Mouse (Mus musculus): Measurements from ENCODE around the gene Focad. TPM values are rescaled to one million over a fixed set of nuclear protein-coding genes. Genes with fewer than 3 reads are reported as not detected.

Gene Focad
- polyA plus RNA-seq, 1 experiment from 2014 or later = 18.6 TPM

DNA sequence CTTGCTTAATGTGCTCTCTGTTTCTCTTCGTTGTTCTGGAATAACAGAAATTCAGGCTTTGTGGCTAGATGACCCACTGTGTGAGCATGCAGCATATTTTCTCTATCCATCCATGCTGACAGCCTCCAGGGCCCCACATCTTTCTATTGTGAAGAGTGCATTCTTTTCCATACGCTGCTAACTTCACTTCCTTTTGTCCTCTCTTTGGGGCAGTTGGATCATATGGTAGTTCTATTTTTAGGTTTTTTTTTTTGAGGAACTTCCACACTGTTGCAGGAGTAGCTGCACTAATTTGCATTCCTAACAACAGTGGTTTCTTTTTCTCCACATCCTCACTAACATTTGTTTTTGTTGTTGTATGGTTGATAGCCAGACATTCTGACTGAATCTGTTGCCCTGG is 320.6 kb downstream of the Focad start:
- H3K36me3 ChIP-seq (ENCODE audit: control insufficient read depth, insufficient read depth, low read length) = peaks cover 4% of the 10 kb centered on the region; the same call in 1 of the 2 replicates
- ATAC-seq (ENCODE audit: low read depth) (no peak), DNase-seq (ENCODE audit: low spot score) (no peak)
- no peak overlapping the region for H3K4me3 ChIP-seq (ENCODE audit: low read depth, low read length)
- no peak overlapping the region for H3K9ac ChIP-seq (ENCODE audit: low read depth, low read length)
- no peak overlapping the region for H3K4me2 ChIP-seq (ENCODE audit: low read depth, low read length)
- no peaks in the 10 kb centered on the region for H3K27me3 ChIP-seq (replicated peaks; ENCODE audit: control insufficient read depth, insufficient read depth, low read length)
- H3K9me3 ChIP-seq (ENCODE audit: control insufficient read depth, low read length) = no peaks in the 10 kb centered on the region
- H3K27ac ChIP-seq (replicated peaks; ENCODE audit: low read depth, low read length) = no peak overlapping the region
- 44% methylated on average over 2 of the region's 2 CpGs for WGBS
- H3K4me1 ChIP-seq (ENCODE audit: control insufficient read depth, insufficient read depth, low read length) = no peaks in the 10 kb centered on the region

DNA sequence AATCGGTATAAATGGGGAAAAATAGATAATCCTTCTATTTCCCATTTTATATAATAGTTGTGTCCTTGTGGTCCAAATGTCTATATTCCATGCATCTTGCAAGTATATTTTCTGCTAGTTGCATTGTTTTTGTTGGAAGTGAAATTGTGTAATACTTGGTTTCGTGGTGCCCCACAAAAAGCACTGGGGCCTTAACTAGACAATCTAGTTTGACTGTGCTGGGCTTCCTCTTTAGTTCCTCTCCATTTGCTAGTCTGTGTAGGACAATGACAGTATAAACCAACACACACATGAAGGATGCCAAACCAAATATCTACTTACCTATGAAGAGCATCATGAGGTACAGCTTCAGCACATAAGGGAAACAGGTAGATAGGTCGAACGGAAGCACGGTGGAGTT is 324.9 kb downstream of the Focad start:
- H3K9ac ChIP-seq (ENCODE audit: low read depth, low read length) = no peak overlapping the region
- no peak overlapping the region for H3K4me2 ChIP-seq (ENCODE audit: low read depth, low read length)
- ATAC-seq (ENCODE audit: low read depth) = no peak
- H3K4me3 ChIP-seq (ENCODE audit: low read depth, low read length) = no peak overlapping the region
- no peaks in the 10 kb centered on the region for H3K27me3 ChIP-seq (replicated peaks; ENCODE audit: control insufficient read depth, insufficient read depth, low read length)
- no peak overlapping the region for H3K27ac ChIP-seq (replicated peaks; ENCODE audit: low read depth, low read length)
- WGBS = 93% methylated on average over 5 of the region's 5 CpGs
- no peaks in the 10 kb centered on the region for H3K4me1 ChIP-seq (ENCODE audit: control insufficient read depth, insufficient read depth, low read length)
- H3K9me3 ChIP-seq (ENCODE audit: control insufficient read depth, low read length) = no peaks in the 10 kb centered on the region
- no peak for DNase-seq (ENCODE audit: low spot score)
- no peaks in the 10 kb centered on the region for H3K36me3 ChIP-seq (ENCODE audit: control insufficient read depth, insufficient read depth, low read length)

DNA sequence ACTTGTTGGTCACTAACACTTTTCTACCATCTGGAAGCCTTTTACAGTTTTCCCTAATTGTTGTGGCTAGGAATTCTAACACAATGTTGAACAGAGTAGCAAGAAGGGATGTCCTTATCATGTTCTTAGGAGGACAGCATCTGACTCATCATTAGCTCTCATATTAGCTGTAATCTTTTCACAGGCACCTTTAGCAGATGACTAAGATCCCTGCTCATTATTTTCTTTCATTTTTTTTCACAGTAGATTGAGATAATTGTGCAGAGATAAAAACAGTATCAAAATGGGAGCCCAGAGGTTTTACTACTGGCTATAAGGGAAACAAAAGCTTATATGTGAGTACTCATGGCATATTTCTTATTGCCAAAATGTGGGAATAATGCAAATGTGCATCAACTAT is 330.1 kb downstream of the Focad start:
- Histone ChIP-seq H3K9ac (ENCODE audit: low read depth, low read length) (no peak overlapping the region), H3K27ac (replicated peaks; ENCODE audit: low read depth, low read length) (no peak overlapping the region), H3K9me3 (ENCODE audit: control insufficient read depth, low read length) (no peaks in the 10 kb centered on the region), H3K4me2 (ENCODE audit: low read depth, low read length) (no peak overlapping the region), H3K27me3 (replicated peaks; ENCODE audit: control insufficient read depth, insufficient read depth, low read length) (no peaks in the 10 kb centered on the region), H3K36me3 (ENCODE audit: control insufficient read depth, insufficient read depth, low read length) (no peaks in the 10 kb centered on the region), H3K4me3 (ENCODE audit: low read depth, low read length) (no peak overlapping the region), H3K4me1 (ENCODE audit: control insufficient read depth, insufficient read depth, low read length) (peaks cover 8% of the 10 kb centered on the region; the same call in 1 of the 2 replicates)
- DNase-seq (ENCODE audit: low spot score) = no peak
- ATAC-seq (ENCODE audit: low read depth) = no peak

DNA sequence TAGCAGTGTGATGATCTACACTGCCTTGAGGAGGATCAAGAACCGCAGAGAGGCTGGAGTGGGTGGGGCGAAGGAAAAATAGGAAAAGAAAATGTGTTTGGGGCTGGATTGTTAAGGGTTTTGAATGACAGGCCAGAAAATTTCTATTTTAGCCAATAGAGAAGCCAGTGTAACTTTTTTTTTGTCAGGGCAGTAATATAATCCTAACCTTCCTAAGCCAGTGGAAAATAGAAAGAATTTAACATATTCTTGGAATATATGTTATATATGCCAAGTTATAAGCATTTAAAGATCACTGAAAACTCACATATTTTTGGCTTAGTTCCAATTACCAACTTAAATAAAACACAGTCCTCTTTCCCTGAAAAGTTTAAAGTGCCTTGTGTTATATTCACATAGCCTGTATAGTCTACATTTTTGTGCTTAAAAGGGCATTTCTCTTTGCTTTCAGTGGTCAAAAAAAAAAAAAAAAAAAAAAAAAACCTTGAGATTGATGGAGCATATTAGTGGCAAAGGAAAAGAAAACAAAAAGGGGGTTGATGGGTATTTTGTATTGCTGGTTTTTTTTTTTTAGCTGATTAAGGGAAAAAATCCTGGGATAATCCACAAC is 333.3 kb downstream of the Focad start:
- Histone ChIP-seq H3K27ac (replicated peaks; ENCODE audit: low read depth, low read length) (peak overlapping the region; percentile 50), H3K9me3 (ENCODE audit: control insufficient read depth, low read length) (no peaks in the 10 kb centered on the region), H3K4me1 (ENCODE audit: control insufficient read depth, insufficient read depth, low read length) (peaks cover 8% of the 10 kb centered on the region; the same call in 1 of the 2 replicates), H3K36me3 (ENCODE audit: control insufficient read depth, insufficient read depth, low read length) (no peaks in the 10 kb centered on the region), H3K4me3 (ENCODE audit: low read depth, low read length) (no peak overlapping the region), H3K27me3 (replicated peaks; ENCODE audit: control insufficient read depth, insufficient read depth, low read length) (no peaks in the 10 kb centered on the region), H3K9ac (ENCODE audit: low read depth, low read length) (no peak overlapping the region), H3K4me2 (ENCODE audit: low read depth, low read length) (no peak overlapping the region)
- WGBS = 50% methylated on average over 2 of the region's 2 CpGs
- 0 out of 2 replicates have a peak, but pooled peaks have one; percentile 57 for ATAC-seq (ENCODE audit: low read depth)
- DNase-seq (ENCODE audit: low spot score) = peak; percentile 67

DNA sequence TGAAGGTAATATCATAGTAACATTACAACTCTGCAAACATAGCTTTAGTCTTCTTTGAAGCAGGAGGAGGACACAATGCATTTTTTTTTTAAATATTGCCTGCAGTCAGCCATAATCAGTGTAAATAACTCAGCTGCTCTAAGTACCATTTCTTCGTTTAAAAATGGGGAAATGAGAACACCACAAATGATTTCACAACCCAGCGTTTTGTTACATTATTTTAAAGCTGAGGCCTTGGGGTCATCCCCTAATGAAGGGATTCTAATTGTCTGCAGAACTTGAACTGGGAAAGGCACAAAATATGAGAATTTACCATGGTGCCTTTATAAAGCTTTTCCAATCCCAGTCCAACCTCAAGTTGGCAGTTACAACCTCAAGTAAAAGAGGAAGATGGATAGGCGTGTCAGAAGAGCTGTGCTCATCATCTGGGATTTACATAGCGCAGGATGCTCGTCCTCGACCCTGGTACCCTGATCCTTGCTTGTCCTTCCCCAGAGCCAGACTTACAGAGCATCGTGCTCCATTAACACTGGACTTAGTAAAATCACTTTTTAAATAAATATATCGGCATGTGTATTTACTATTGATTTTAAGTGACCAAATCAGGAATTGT is 338.1 kb downstream of the Focad start:
- peaks cover 12% of the 10 kb centered on the region for H3K4me1 ChIP-seq (ENCODE audit: control insufficient read depth, insufficient read depth, low read length)
- no peaks in the 10 kb centered on the region for H3K36me3 ChIP-seq (ENCODE audit: control insufficient read depth, insufficient read depth, low read length)
- 74% methylated on average over 8 of the region's 8 CpGs for WGBS
- DNase-seq (ENCODE audit: low spot score) (no peak), ATAC-seq (ENCODE audit: low read depth) (no peak)
- no peak overlapping the region for H3K4me2 ChIP-seq (ENCODE audit: low read depth, low read length)
- H3K9ac ChIP-seq (ENCODE audit: low read depth, low read length) = no peak overlapping the region
- no peak overlapping the region for H3K27ac ChIP-seq (replicated peaks; ENCODE audit: low read depth, low read length)
- no peaks in the 10 kb centered on the region for H3K27me3 ChIP-seq (replicated peaks; ENCODE audit: control insufficient read depth, insufficient read depth, low read length)
- no peak overlapping the region for H3K4me3 ChIP-seq (ENCODE audit: low read depth, low read length)
- H3K9me3 ChIP-seq (ENCODE audit: control insufficient read depth, low read length) = no peaks in the 10 kb centered on the region

DNA sequence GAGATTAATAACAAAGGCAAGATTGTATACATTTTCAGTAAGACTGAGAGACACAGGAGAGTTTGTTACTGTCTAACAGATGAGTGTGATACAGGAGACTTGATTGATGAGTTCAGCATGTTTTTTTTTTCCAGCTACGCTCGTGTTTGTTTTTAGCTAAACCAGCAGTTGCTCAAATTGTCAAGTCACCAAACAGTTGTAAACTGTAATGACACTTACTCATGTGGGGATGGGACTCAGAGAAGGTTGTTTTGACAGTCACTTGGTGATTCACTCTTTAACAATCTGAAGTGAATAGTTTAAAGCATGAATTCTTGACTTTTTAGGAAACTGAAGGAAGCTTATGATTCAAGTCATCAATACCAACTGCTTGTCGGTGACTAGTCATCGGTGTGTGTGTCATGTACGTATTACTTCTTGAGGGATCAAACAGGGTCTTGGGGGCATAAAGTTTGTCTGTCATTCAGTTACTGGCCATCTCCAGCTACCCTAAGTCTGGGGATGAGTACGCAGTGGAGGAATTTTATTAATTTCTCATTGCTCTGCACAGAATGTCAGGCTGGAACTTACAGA is 342.2 kb downstream of the Focad start:
- DNase-seq (ENCODE audit: low spot score) (no peak), ATAC-seq (ENCODE audit: low read depth) (no peak)
- Histone ChIP-seq H3K4me1 (ENCODE audit: control insufficient read depth, insufficient read depth, low read length) (peaks cover 24% of the 10 kb centered on the region), H3K4me3 (ENCODE audit: low read depth, low read length) (no peak overlapping the region), H3K9me3 (ENCODE audit: control insufficient read depth, low read length) (no peaks in the 10 kb centered on the region), H3K4me2 (ENCODE audit: low read depth, low read length) (no peak overlapping the region), H3K36me3 (ENCODE audit: control insufficient read depth, insufficient read depth, low read length) (no peaks in the 10 kb centered on the region), H3K9ac (ENCODE audit: low read depth, low read length) (no peak overlapping the region), H3K27me3 (replicated peaks; ENCODE audit: control insufficient read depth, insufficient read depth, low read length) (no peaks in the 10 kb centered on the region), H3K27ac (replicated peaks; ENCODE audit: low read depth, low read length) (peak overlapping the region; percentile 55; the same call in 1 of the 2 replicates)
- WGBS = 60% methylated on average over 6 of the region's 6 CpGs

DNA sequence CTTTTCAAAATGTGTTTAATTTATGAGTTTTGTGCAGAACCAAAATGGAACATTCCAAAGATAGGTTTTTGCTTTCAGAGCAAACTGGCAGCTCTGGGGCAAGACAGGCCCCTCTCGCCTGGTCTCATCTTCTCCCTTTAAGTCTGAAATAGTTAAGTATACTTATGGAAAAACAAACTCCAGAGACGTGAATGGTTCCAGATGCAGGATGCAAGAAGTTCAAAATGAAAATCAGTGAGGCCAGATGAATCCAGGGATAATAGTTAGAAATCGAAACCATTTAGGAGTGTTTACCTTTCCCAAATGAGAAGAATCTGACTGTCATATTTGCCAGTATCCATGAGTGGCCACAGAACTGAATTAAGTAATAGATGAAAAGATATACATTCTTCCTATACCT is 342.7 kb downstream of the Focad start:
- Histone ChIP-seq H3K4me3 (ENCODE audit: low read depth, low read length) (no peak overlapping the region), H3K4me2 (ENCODE audit: low read depth, low read length) (peak overlapping the region; percentile 7; the same call in 1 of the 2 replicates), H3K9ac (ENCODE audit: low read depth, low read length) (no peak overlapping the region), H3K36me3 (ENCODE audit: control insufficient read depth, insufficient read depth, low read length) (no peaks in the 10 kb centered on the region), H3K9me3 (ENCODE audit: control insufficient read depth, low read length) (no peaks in the 10 kb centered on the region), H3K27me3 (replicated peaks; ENCODE audit: control insufficient read depth, insufficient read depth, low read length) (no peaks in the 10 kb centered on the region), H3K4me1 (ENCODE audit: control insufficient read depth, insufficient read depth, low read length) (peaks cover 24% of the 10 kb centered on the region), H3K27ac (replicated peaks; ENCODE audit: low read depth, low read length) (peak overlapping the region; percentile 55; the same call in 1 of the 2 replicates)
- DNase-seq (ENCODE audit: low spot score) (peak; percentile 52), ATAC-seq (ENCODE audit: low read depth) (no peak)
- 43% methylated on average over 3 of the region's 3 CpGs for WGBS

DNA sequence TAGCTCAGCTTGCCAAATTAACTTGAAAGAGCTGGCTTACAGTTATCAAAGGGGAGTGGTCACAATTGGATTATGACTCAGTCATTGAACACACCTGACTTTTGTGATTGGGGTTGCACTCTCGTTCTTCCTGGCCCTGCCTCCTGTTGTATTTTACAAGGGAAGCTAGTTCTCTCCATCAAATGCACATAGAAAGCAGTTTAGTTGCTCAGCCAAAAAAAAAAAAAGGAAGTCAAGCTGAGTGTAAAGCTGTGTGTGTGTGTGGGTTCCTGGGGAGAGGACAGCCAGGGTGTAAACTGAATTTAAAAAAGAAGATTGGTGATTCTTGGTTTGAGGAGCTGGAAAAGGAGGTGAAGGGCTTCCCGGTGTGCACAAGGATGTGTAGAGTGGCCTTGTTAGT is 343.5 kb downstream of the Focad start:
- DNase-seq (ENCODE audit: low spot score) (no peak), ATAC-seq (ENCODE audit: low read depth) (no peak)
- H3K27me3 ChIP-seq (replicated peaks; ENCODE audit: control insufficient read depth, insufficient read depth, low read length) = no peaks in the 10 kb centered on the region
- peak overlapping the region; percentile 44 for H3K4me3 ChIP-seq (ENCODE audit: low read depth, low read length)
- no peaks in the 10 kb centered on the region for H3K9me3 ChIP-seq (ENCODE audit: control insufficient read depth, low read length)
- peak overlapping the region; percentile 61; the same call in 1 of the 2 replicates for H3K27ac ChIP-seq (replicated peaks; ENCODE audit: low read depth, low read length)
- H3K4me2 ChIP-seq (ENCODE audit: low read depth, low read length) = peak overlapping the region; percentile 79
- 48% methylated on average over 2 of the region's 2 CpGs for WGBS
- H3K4me1 ChIP-seq (ENCODE audit: control insufficient read depth, insufficient read depth, low read length) = peaks cover 24% of the 10 kb centered on the region
- H3K9ac ChIP-seq (ENCODE audit: low read depth, low read length) = peak overlapping the region; percentile 65
- H3K36me3 ChIP-seq (ENCODE audit: control insufficient read depth, insufficient read depth, low read length) = no peaks in the 10 kb centered on the region
